Mouse (Mus musculus) CH12.LX (cell line): Measurements from ENCODE around the gene Isg15. TPM values are rescaled to one million over a fixed set of nuclear protein-coding genes. Genes with fewer than 3 reads are reported as not detected.

ENCODE experiments used
- DNase-seq: peaks from one replicate; pipeline ENCODE4 v3.0.0-alpha.2; 2013; ENCODE audit errors: extremely low read depth
- H3K27ac ChIP-seq: 2 replicates; pipeline ENCODE4 v1.5.1; 2012; ENCODE audit warnings: low read depth, mild to moderate bottlenecking, control low read depth, moderate library complexity; ENCODE audit not compliant: insufficient read depth
- H3K27me3 ChIP-seq: replicated peaks from 2 replicates; pipeline ENCODE3; 2012; ENCODE audit warnings: inconsistent platforms
- H3K36me3 ChIP-seq, 2 experiments: replicated peaks in 1 of 2; 2 replicates each; pipeline versions ENCODE3 to v1.6.1; 2012; ENCODE audit warnings: inconsistent platforms in 1 of 2, low read length in 1 of 2, mild to moderate bottlenecking in 1 of 2, mixed read lengths in 1 of 2, moderate library complexity in 1 of 2; ENCODE audit not compliant: control insufficient read depth in 1 of 2, insufficient read depth in 1 of 2
- H3K4me1 ChIP-seq, 2 experiments: 2 replicates each; pipeline ENCODE4 v1.6.1; 2012; ENCODE audit warnings: inconsistent platforms in 1 of 2, moderate library complexity in 1 of 2; ENCODE audit not compliant: insufficient read depth in 2 of 2, control insufficient read depth in 1 of 2
- H3K4me2 ChIP-seq: 2 replicates; pipeline ENCODE4 v1.6.1; 2012; ENCODE audit warnings: low read depth, mild to moderate bottlenecking, control low read depth; ENCODE audit not compliant: poor library complexity, insufficient read depth, severe bottlenecking
- H3K4me3 ChIP-seq, 3 experiments: fragments of 150-350 bp in 1 of 3; sonication (generic) in 1 of 3; replicated peaks in 1 of 3; 2 replicates each; pipeline versions ENCODE3 to v1.5.1; 2011 to 2012; ENCODE audit warnings: low read depth in 2 of 3, low read length in 2 of 3, mild to moderate bottlenecking in 2 of 3, moderate library complexity in 2 of 3, control low read depth in 1 of 3, improper control_type of control experiment in 1 of 3, inconsistent platforms in 1 of 3, mixed read lengths in 1 of 3; ENCODE audit not compliant: poor library complexity in 1 of 3
- H3K79me2 ChIP-seq: replicated peaks from 2 replicates; pipeline ENCODE4 v1.6.1; 2012; ENCODE audit warnings: mild to moderate bottlenecking, moderate library complexity; ENCODE audit not compliant: control insufficient read depth, poor library complexity, insufficient read depth, severe bottlenecking; ENCODE audit errors: extremely low read depth
- H3K9ac ChIP-seq: 2 replicates; pipeline ENCODE4 v1.6.1; 2012; ENCODE audit warnings: low read depth, mild to moderate bottlenecking, control low read depth, moderate library complexity; ENCODE audit not compliant: insufficient read depth
- H3K9me3 ChIP-seq: replicated peaks from 2 replicates; pipeline ENCODE3; 2012; ENCODE audit warnings: low read length, inconsistent platforms, mixed read lengths
- CHD1 ChIP-seq: IDR thresholded peaks from 2 replicates; pipeline ENCODE4 v1.6.1; 2012; ENCODE audit warnings: low read depth, low read length, improper control_type of control experiment, inconsistent platforms
- CHD2 ChIP-seq: IDR thresholded peaks from 2 replicates; pipeline ENCODE4 v1.6.1; 2011; ENCODE audit warnings: low read length, improper control_type of control experiment
- ELF1 ChIP-seq: IDR thresholded peaks from 2 replicates; pipeline ENCODE4 v1.6.1; 2014; ENCODE audit warnings: low read depth, mild to moderate bottlenecking, inconsistent platforms, low read length, improper control_type of control experiment
- EP300 ChIP-seq: IDR thresholded peaks from 2 replicates; pipeline ENCODE4 v1.6.1; 2011; ENCODE audit warnings: low read length, improper control_type of control experiment
- ETS1 ChIP-seq: conservative IDR thresholded peaks from 2 replicates; pipeline ENCODE4 v1.6.1; 2012; ENCODE audit warnings: low read depth, mild to moderate bottlenecking, inconsistent platforms, low read length, improper control_type of control experiment, moderate library complexity
- JUN ChIP-seq: IDR thresholded peaks from 2 replicates; pipeline ENCODE4 v1.6.1; 2011; ENCODE audit warnings: low read depth, mild to moderate bottlenecking, low read length, improper control_type of control experiment, moderate library complexity; ENCODE audit not compliant: insufficient read depth
- JUND ChIP-seq: conservative IDR thresholded peaks from 2 replicates; pipeline ENCODE4 v1.6.1; 2011; ENCODE audit warnings: low read depth, low read length, improper control_type of control experiment
- KAT2A ChIP-seq: IDR thresholded peaks from 2 replicates; pipeline ENCODE4 v1.6.1; 2012; ENCODE audit warnings: low read length, improper control_type of control experiment, inconsistent platforms; ENCODE audit not compliant: insufficient replicate concordance
- MEF2A ChIP-seq: IDR thresholded peaks from 2 replicates; pipeline ENCODE4 v1.6.1; 2014; ENCODE audit warnings: low read depth, mild to moderate bottlenecking, inconsistent platforms, low read length, improper control_type of control experiment, borderline replicate concordance
- MYC ChIP-seq: IDR thresholded peaks from 2 replicates; pipeline ENCODE4 v1.6.1; 2011; ENCODE audit warnings: low read depth, mild to moderate bottlenecking, improper control_type of control experiment, low read length
- NRF1 ChIP-seq: IDR thresholded peaks from 2 replicates; pipeline ENCODE4 v1.6.1; 2014; ENCODE audit warnings: low read depth, mild to moderate bottlenecking, inconsistent platforms, low read length, improper control_type of control experiment, moderate library complexity
- POLR2A ChIP-seq: IDR thresholded peaks from 2 replicates; pipeline ENCODE4 v1.6.1; 2011; ENCODE audit warnings: low read depth, mild to moderate bottlenecking, improper control_type of control experiment, low read length
- POLR2AphosphoS2 ChIP-seq: IDR thresholded peaks from 2 replicates; pipeline ENCODE4 v1.6.1; 2011; ENCODE audit warnings: low read depth, low read length, improper control_type of control experiment
- SIN3A ChIP-seq: IDR thresholded peaks from 2 replicates; pipeline ENCODE4 v1.6.1; 2012; ENCODE audit warnings: low read length, improper control_type of control experiment, inconsistent platforms
- SMC3 ChIP-seq: IDR thresholded peaks from 2 replicates; pipeline ENCODE4 v1.6.1; 2011; ENCODE audit warnings: low read depth, low read length, improper control_type of control experiment
- UBTF ChIP-seq: IDR thresholded peaks from 2 replicates; pipeline ENCODE4 v1.6.1; 2012; ENCODE audit warnings: low read depth, mild to moderate bottlenecking, inconsistent platforms, low read length, improper control_type of control experiment, moderate library complexity
- USF2 ChIP-seq: conservative IDR thresholded peaks from 2 replicates; pipeline ENCODE4 v1.6.1; 2011; ENCODE audit warnings: low read depth, low read length, improper control_type of control experiment
- dilution Hi-C: fragments of 300-500 bp; cut with MboI; formaldehyde crosslinking; loops from 2 replicates; pipeline ENCODE4 v1.14.3; 2020; ENCODE audit warnings: low sequenced_read_pairs; ENCODE audit not compliant: extremely low pct_unique_long_range_greater_than_20kb, extremely low pct_ligation_motif_present
- in situ Hi-C: fragments of 300-500 bp; cut with MboI; formaldehyde crosslinking; loops from 3 replicates; pipeline ENCODE4 v1.14.3; 2019; ENCODE audit warnings: low sequenced_read_pairs, low pct_ligation_motif_present, low pct_unique_long_range_greater_than_20kb, mixed read lengths
- polyA plus RNA-seq: library from polyadenylated mRNA; unstranded; fragments of >175 nt; gene quantifications from 2 replicates; pipeline ENCODE4 v1.2.1, GENCODE M21; 2012; ENCODE audit warnings: low read depth; ENCODE audit not compliant: insufficient read length
- total RNA-seq, 2 experiments: library from RNA; depleted of rRNA; stranded (reverse); fragments of 300-350 nt in 1 of 2; fragments of >200 nt in 1 of 2; gene quantifications; 2 replicates each; pipeline ENCODE4 v1.2.3; 2012 to 2014

Gene Isg15
- total and polyA plus RNA-seq, 3 experiments = 4.8 to 6.8 (median 6.0) TPM

GRCm38 (mm10) chr4:156169129-156169528 lies 31.5 kb downstream of the Isg15 start:
- dilution Hi-C loops = no loop called here

GRCm38 (mm10) chr4:156168611-156169010 lies 32.0 kb downstream of the Isg15 start:
- no peaks in the 10 kb centered on the region for H3K79me2 ChIP-seq
- no peak for DNase-seq
- H3K4me2 ChIP-seq = no peak overlapping the region
- dilution Hi-C loops = no loop called here
- H3K27ac ChIP-seq = no peak overlapping the region
- H3K4me3 ChIP-seq = no peak overlapping the region
- TF ChIP-seq CHD2 = no peak
- no peak for TF ChIP-seq POLR2A
- no peak for TF ChIP-seq MEF2A
- TF ChIP-seq, all 38 proteins: peak for 0
- Histone ChIP-seq H3K27me3 (no peaks in the 10 kb centered on the region), H3K9ac (no peak overlapping the region), H3K9me3 (no peaks in the 10 kb centered on the region), H3K36me3 (peaks cover 32 to 45% of the 10 kb centered on the region in 2 experiments), H3K4me1 (no peaks in the 10 kb centered on the region)
- in situ Hi-C loops = no loop called here

More at GRCm38 (mm10) chr4:156169129-156169528, 31.5 kb downstream of the Isg15 start:
- Histone ChIP-seq H3K27ac (no peak overlapping the region), H3K4me2 (no peak overlapping the region), H3K79me2 (no peaks in the 10 kb centered on the region), H3K36me3 (peaks cover 34 to 50% of the 10 kb centered on the region in 2 experiments), H3K4me3 (no peak overlapping the region), H3K27me3 (no peaks in the 10 kb centered on the region), H3K9me3 (no peaks in the 10 kb centered on the region), H3K9ac (no peak overlapping the region), H3K4me1 (no peaks in the 10 kb centered on the region)
- in situ Hi-C loops = no loop called here
- DNase-seq = no peak
- TF ChIP-seq USF2 (no peak), UBTF (no peak), SIN3A (no peak), JUN (no peak), EP300 (no peak), POLR2A (no peak), CHD1 (no peak), ELF1 (no peak), ETS1 (no peak), NRF1 (no peak), POLR2AphosphoS2 (no peak), KAT2A (no peak), MYC (no peak), JUND (no peak), SMC3 (no peak)
